Mouse (Mus musculus): Measurements from ENCODE around the gene Tdgf1. TPM values are rescaled to one million over a fixed set of nuclear protein-coding genes. Genes with fewer than 3 reads are reported as not detected.

Gene Tdgf1
- polyA plus RNA-seq, 1 experiment, result not detected

GRCm38 (mm10) chr9:110979411-110979810 is 33.5 kb upstream of the Tdgf1 start:
- no peaks in the 10 kb centered on the region for H3K79me2 ChIP-seq (ENCODE audit: control insufficient read depth, insufficient read depth)
- H3K4me3 ChIP-seq (ENCODE audit: insufficient read depth, poor library complexity, severe bottlenecking), result no peak overlapping the region
- H3ac ChIP-seq (ENCODE audit: control insufficient read depth, insufficient read length, low read depth), result no peak overlapping the region
- H3K79me3 ChIP-seq (ENCODE audit: low read depth), result no peaks in the 10 kb centered on the region
- no peaks in the 10 kb centered on the region for H3K36me3 ChIP-seq (ENCODE audit: control insufficient read depth, insufficient read depth)
- TF ChIP-seq USF1 (IDR thresholded peaks at IDR 0.05; ENCODE audit: low read depth) (no peak), MAX (IDR thresholded peaks at IDR 0.05) (no peak), MYOD1 (IDR thresholded peaks at IDR 0.05; ENCODE audit: control insufficient read depth, insufficient read length, low read depth) (no peak), CTCF (IDR thresholded peaks at IDR 0.05; ENCODE audit: control insufficient read depth, insufficient read depth, insufficient read length) (no peak), CEBPB (IDR thresholded peaks at IDR 0.05; ENCODE audit: low read depth) (no peak), MYOG (IDR thresholded peaks at IDR 0.05; ENCODE audit: control insufficient read depth, extremely low read depth, insufficient read length) (no peak), FOSL1 (IDR thresholded peaks at IDR 0.05; ENCODE audit: insufficient read depth, low read length, poor library complexity, severe bottlenecking) (no peak)
- H3K27me3 ChIP-seq (ENCODE audit: control insufficient read depth, insufficient read depth, insufficient read length), result no peaks in the 10 kb centered on the region

DNA sequence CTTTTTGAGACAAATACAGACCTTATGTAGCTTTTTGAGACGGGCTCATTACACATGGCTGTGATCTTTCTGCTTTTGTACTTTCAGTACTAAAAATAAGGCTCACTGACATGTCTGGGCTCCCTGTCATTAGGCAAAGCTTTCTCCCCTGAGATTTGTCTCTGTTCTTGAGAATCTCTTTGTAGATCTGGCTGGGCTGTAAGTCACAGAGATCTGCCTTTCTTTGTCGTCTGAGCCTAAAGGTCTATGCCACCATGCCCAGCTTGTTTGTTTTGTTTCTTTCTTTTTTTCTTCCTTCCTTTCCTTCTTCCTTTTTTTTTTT is 19.9 kb upstream of the Tdgf1 start:
- Histone ChIP-seq H3ac (ENCODE audit: control insufficient read depth, insufficient read length, low read depth) (no peak overlapping the region), H3K79me3 (ENCODE audit: low read depth) (no peaks in the 10 kb centered on the region), H3K79me2 (ENCODE audit: control insufficient read depth, insufficient read depth) (no peaks in the 10 kb centered on the region), H3K36me3 (ENCODE audit: control insufficient read depth, insufficient read depth) (no peaks in the 10 kb centered on the region), H3K4me3 (ENCODE audit: insufficient read depth, poor library complexity, severe bottlenecking) (no peak overlapping the region), H3K27me3 (ENCODE audit: control insufficient read depth, insufficient read depth, insufficient read length) (no peaks in the 10 kb centered on the region)
- TF ChIP-seq CTCF (IDR thresholded peaks at IDR 0.05; ENCODE audit: control insufficient read depth, insufficient read depth, insufficient read length), result no peak
- TF ChIP-seq MYOG (IDR thresholded peaks at IDR 0.05; ENCODE audit: control insufficient read depth, extremely low read depth, insufficient read length), result no peak
- TF ChIP-seq USF1 (IDR thresholded peaks at IDR 0.05; ENCODE audit: low read depth), result no peak
- TF ChIP-seq CEBPB (IDR thresholded peaks at IDR 0.05; ENCODE audit: low read depth), result no peak
- TF ChIP-seq MYOD1 (IDR thresholded peaks at IDR 0.05; ENCODE audit: control insufficient read depth, insufficient read length, low read depth), result no peak
- no peak for TF ChIP-seq MAX (IDR thresholded peaks at IDR 0.05)
- no peak for TF ChIP-seq FOSL1 (IDR thresholded peaks at IDR 0.05; ENCODE audit: insufficient read depth, low read length, poor library complexity, severe bottlenecking)

DNA sequence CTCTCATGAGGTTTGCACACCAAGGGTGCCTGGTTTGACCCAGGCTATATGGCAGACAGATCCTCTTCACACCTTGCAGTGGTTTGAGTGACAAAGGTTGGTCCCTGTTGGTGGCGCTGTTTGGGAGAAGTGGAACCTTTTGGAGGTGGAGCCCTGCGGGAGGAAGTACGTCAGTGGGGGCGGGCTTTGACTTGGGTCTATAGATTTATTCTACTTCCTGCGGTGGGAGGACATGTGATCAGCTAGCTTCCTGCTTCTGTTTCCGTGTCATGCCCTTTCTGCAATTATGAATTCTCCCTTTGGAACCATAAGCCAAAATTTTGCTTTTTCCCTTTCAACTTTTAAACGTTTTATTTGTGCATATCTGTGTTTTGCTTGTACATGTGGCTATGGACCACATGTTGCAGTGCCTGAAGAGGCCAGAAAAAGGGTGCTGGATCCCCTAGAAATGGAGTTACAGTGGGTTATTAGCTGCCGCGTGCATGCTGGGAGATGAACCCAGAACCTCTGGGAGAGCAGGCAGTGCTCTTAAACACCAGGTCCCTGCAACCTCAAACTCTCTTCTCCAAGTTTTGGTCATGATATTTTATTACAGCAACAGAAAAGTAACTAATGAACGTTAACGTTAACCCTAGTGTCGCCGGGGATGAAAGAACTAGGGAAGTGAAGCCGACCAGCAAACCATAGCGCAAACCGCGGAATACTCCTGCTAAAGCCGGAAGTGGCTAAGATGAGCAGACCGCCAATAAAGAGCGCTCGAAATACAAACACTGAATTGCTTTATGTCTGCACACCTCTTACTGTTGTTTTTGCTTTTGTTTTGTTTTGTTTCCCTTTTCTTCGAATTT is 19.3 kb upstream of the Tdgf1 start:
- no peaks in the 10 kb centered on the region for H3K79me3 ChIP-seq (ENCODE audit: low read depth)
- H3K4me3 ChIP-seq (ENCODE audit: insufficient read depth, poor library complexity, severe bottlenecking), result no peak overlapping the region
- H3K36me3 ChIP-seq (ENCODE audit: control insufficient read depth, insufficient read depth), result no peaks in the 10 kb centered on the region
- no peaks in the 10 kb centered on the region for H3K27me3 ChIP-seq (ENCODE audit: control insufficient read depth, insufficient read depth, insufficient read length)
- no peak for TF ChIP-seq CEBPB (IDR thresholded peaks at IDR 0.05; ENCODE audit: low read depth)
- TF ChIP-seq MYOG (IDR thresholded peaks at IDR 0.05; ENCODE audit: control insufficient read depth, extremely low read depth, insufficient read length), result no peak
- TF ChIP-seq MAX (IDR thresholded peaks at IDR 0.05), result no peak
- no peak for TF ChIP-seq FOSL1 (IDR thresholded peaks at IDR 0.05; ENCODE audit: insufficient read depth, low read length, poor library complexity, severe bottlenecking)
- TF ChIP-seq CTCF (IDR thresholded peaks at IDR 0.05; ENCODE audit: control insufficient read depth, insufficient read depth, insufficient read length), result no peak
- TF ChIP-seq USF1 (IDR thresholded peaks at IDR 0.05; ENCODE audit: low read depth), result no peak
- TF ChIP-seq MYOD1 (IDR thresholded peaks at IDR 0.05; ENCODE audit: control insufficient read depth, insufficient read length, low read depth), result no peak
- H3K79me2 ChIP-seq (ENCODE audit: control insufficient read depth, insufficient read depth), result no peaks in the 10 kb centered on the region
- no peak overlapping the region for H3ac ChIP-seq (ENCODE audit: control insufficient read depth, insufficient read length, low read depth)

GRCm38 (mm10) chr9:110963566-110964115 is 17.7 kb upstream of the Tdgf1 start:
- Histone ChIP-seq H3K79me2 (ENCODE audit: control insufficient read depth, insufficient read depth) (no peaks in the 10 kb centered on the region), H3K79me3 (ENCODE audit: low read depth) (no peaks in the 10 kb centered on the region), H3K36me3 (ENCODE audit: control insufficient read depth, insufficient read depth) (no peaks in the 10 kb centered on the region), H3ac (ENCODE audit: control insufficient read depth, insufficient read length, low read depth) (no peak overlapping the region), H3K4me3 (ENCODE audit: insufficient read depth, poor library complexity, severe bottlenecking) (no peak overlapping the region), H3K27me3 (ENCODE audit: control insufficient read depth, insufficient read depth, insufficient read length) (no peaks in the 10 kb centered on the region)
- TF ChIP-seq FOSL1 (IDR thresholded peaks at IDR 0.05; ENCODE audit: insufficient read depth, low read length, poor library complexity, severe bottlenecking), result no peak
- no peak for TF ChIP-seq USF1 (IDR thresholded peaks at IDR 0.05; ENCODE audit: low read depth)
- no peak for TF ChIP-seq MYOD1 (IDR thresholded peaks at IDR 0.05; ENCODE audit: control insufficient read depth, insufficient read length, low read depth)
- no peak for TF ChIP-seq MYOG (IDR thresholded peaks at IDR 0.05; ENCODE audit: control insufficient read depth, extremely low read depth, insufficient read length)
- no peak for TF ChIP-seq CTCF (IDR thresholded peaks at IDR 0.05; ENCODE audit: control insufficient read depth, insufficient read depth, insufficient read length)
- TF ChIP-seq CEBPB (IDR thresholded peaks at IDR 0.05; ENCODE audit: low read depth), result no peak
- TF ChIP-seq MAX (IDR thresholded peaks at IDR 0.05), result no peak

DNA sequence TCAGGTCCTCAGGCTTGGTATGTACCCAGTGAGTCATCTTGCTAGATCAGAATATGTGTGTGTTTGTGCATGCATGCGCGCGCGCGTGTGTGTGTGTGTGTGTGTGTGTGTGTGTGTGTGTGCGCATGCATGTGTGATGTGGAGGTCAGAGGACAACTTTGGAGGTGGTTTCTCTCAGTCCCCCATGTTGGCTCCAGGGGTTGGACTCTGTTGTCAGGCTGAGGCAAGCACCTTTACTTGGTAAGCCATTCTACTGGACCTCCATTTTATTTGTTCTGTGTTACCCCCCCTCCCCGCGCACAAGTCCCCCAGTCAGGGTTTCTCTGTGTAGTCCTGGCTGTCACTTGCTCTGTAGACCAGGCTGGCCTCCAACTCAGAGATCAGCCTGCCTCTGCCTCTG is 15.4 kb upstream of the Tdgf1 start:
- H3K79me2 ChIP-seq (ENCODE audit: control insufficient read depth, insufficient read depth), result no peaks in the 10 kb centered on the region
- H3K36me3 ChIP-seq (ENCODE audit: control insufficient read depth, insufficient read depth), result no peaks in the 10 kb centered on the region
- TF ChIP-seq CEBPB (IDR thresholded peaks at IDR 0.05; ENCODE audit: low read depth) (no peak), USF1 (IDR thresholded peaks at IDR 0.05; ENCODE audit: low read depth) (no peak), MYOG (IDR thresholded peaks at IDR 0.05; ENCODE audit: control insufficient read depth, extremely low read depth, insufficient read length) (no peak)
- H3K4me3 ChIP-seq (ENCODE audit: insufficient read depth, poor library complexity, severe bottlenecking), result no peak overlapping the region
- no peak overlapping the region for H3ac ChIP-seq (ENCODE audit: control insufficient read depth, insufficient read length, low read depth)
- H3K79me3 ChIP-seq (ENCODE audit: low read depth), result no peaks in the 10 kb centered on the region
- peaks cover 3% of the 10 kb centered on the region for H3K27me3 ChIP-seq (ENCODE audit: control insufficient read depth, insufficient read depth, insufficient read length)
